Mouse (Mus musculus) liver, embryonic 14.5 days (tissue): ENCODE results near the gene Ipcef1.

Experiments
- CTCF ChIP-seq: IDR thresholded peaks from 2 replicates; pipeline ENCODE4 v1.5.1; 2016; ENCODE audit warnings: antibody characterized with exemption, low read depth, control low read depth
- EP300 ChIP-seq: IDR thresholded peaks from 2 replicates; pipeline ENCODE4 v1.6.1; 2016; ENCODE audit warnings: antibody characterized with exemption, low read depth

- TF ChIP-seq CTCF (no peak), EP300 (no peak)
Measured at GRCm38 (mm10) chr10:7047919-7048291, 4.4 kb downstream of the Ipcef1 start.
